Mouse (Mus musculus) WW6 (cell line): ENCODE data around the gene Cdc42ep2.

Source experiments
- DNase-seq: peaks from one replicate; pipeline ENCODE4 v3.0.0-alpha.2; 2013; ENCODE audit warnings: low read depth, low spot score

Gene Cdc42ep2

GRCm38 (mm10) chr19:5942581-5942980, 18.0 kb upstream of the Cdc42ep2 start:
- DNase-seq = no peak

- no peak for DNase-seq
Observed at GRCm38 (mm10) chr19:5940656-5941055, 16.0 kb upstream of the Cdc42ep2 start.

GRCm38 (mm10) chr19:5940173-5940572, 15.6 kb upstream of the Cdc42ep2 start:
- no peak for DNase-seq

GRCm38 (mm10) chr19:5939715-5940114, 15.1 kb upstream of the Cdc42ep2 start:
- no peak for DNase-seq

- DNase-seq = no peak
Observed at GRCm38 (mm10) chr19:5938516-5938915, 13.9 kb upstream of the Cdc42ep2 start.

- DNase-seq = no peak
Observed at GRCm38 (mm10) chr19:5937836-5938406, 13.3 kb upstream of the Cdc42ep2 start.

- no peak for DNase-seq
Observed at GRCm38 (mm10) chr19:5937095-5937835, 12.6 kb upstream of the Cdc42ep2 start.

GRCm38 (mm10) chr19:5935691-5936090, 11.1 kb upstream of the Cdc42ep2 start:
- no peak for DNase-seq

- DNase-seq = no peak
Observed at GRCm38 (mm10) chr19:5935266-5935665, 10.7 kb upstream of the Cdc42ep2 start.

GRCm38 (mm10) chr19:5929634-5930596, 5.3 kb upstream of the Cdc42ep2 start:
- no peak for DNase-seq

- no peak for DNase-seq
Observed at GRCm38 (mm10) chr19:5928546-5928945, 3.9 kb upstream of the Cdc42ep2 start.

- no peak for DNase-seq
Observed at GRCm38 (mm10) chr19:5928104-5928503, 3.5 kb upstream of the Cdc42ep2 start.

- DNase-seq = no peak
Observed at GRCm38 (mm10) chr19:5927532-5927931, 2.9 kb upstream of the Cdc42ep2 start.

- DNase-seq = no peak
Observed at GRCm38 (mm10) chr19:5927026-5927425, 2.4 kb upstream of the Cdc42ep2 start.

GRCm38 (mm10) chr19:5925311-5925855, 767 bp upstream of the Cdc42ep2 start:
- DNase-seq = no peak

GRCm38 (mm10) chr19:5923990-5924712, 465 bp downstream of the Cdc42ep2 start:
- DNase-seq = peak; percentile 78

GRCm38 (mm10) chr19:5922963-5923362, 1.7 kb downstream of the Cdc42ep2 start:
- DNase-seq = no peak

GRCm38 (mm10) chr19:5922119-5922942, 2.3 kb downstream of the Cdc42ep2 start:
- DNase-seq = no peak

- DNase-seq = no peak
Observed at GRCm38 (mm10) chr19:5921715-5922114, 2.9 kb downstream of the Cdc42ep2 start.

GRCm38 (mm10) chr19:5913007-5913719, 11.5 kb downstream of the Cdc42ep2 start, which contains the start of gene Dpf2:
TSS of gene Dpf2 (minus strand) at chr19:5913010.
- DNase-seq = no peak
